Mouse (Mus musculus) kidney, embryonic 16.5 days (tissue): ENCODE measurements around the gene Nrarp. TPM values are rescaled to one million over a fixed set of nuclear protein-coding genes. Genes with fewer than 3 reads are reported as not detected.
A peak's percentile ranks its signal among the peaks of the same experiment; 100 is the strongest.

Experiments used
- ATAC-seq: fragments of 200-750 bp; cut with Nextera tagmentation; 2 replicates; pipeline ENCODE4 v1.8.0; 2017; ENCODE audit warnings: moderate TSS enrichment; ENCODE audit not compliant: low FRiP score, low TSS enrichment
- H3K27ac ChIP-seq: fragments of 300-500 bp; sonication (generic); 2 replicates; pipeline ENCODE4 v1.5.1; 2014; ENCODE audit warnings: low read length
- H3K27me3 ChIP-seq: fragments of 300-500 bp; sonication (generic); 2 replicates; pipeline ENCODE4 v1.6.1; 2014; ENCODE audit warnings: low read length, control low read depth, mixed read lengths; ENCODE audit not compliant: insufficient read depth
- H3K36me3 ChIP-seq: fragments of 300-500 bp; sonication (generic); 2 replicates; pipeline ENCODE4 v1.6.1; 2014; ENCODE audit warnings: low read length, control low read depth, mixed read lengths; ENCODE audit not compliant: insufficient read depth
- H3K4me1 ChIP-seq: fragments of 300-500 bp; sonication (generic); 2 replicates; pipeline ENCODE4 v1.6.1; 2014; ENCODE audit warnings: low read length, control low read depth, mixed read lengths; ENCODE audit not compliant: insufficient read depth
- H3K4me2 ChIP-seq: fragments of 300-500 bp; sonication (generic); replicated peaks from 2 replicates; pipeline ENCODE4 v1.6.1; 2014; ENCODE audit warnings: low read depth, low read length
- H3K4me3 ChIP-seq: fragments of 300-500 bp; sonication (generic); 2 replicates; pipeline ENCODE4 v1.5.1; 2014; ENCODE audit warnings: mild to moderate bottlenecking, low read length
- H3K9ac ChIP-seq: fragments of 300-500 bp; sonication (generic); replicated peaks from 2 replicates; pipeline ENCODE4 v1.6.1; 2014; ENCODE audit warnings: low read length
- H3K9me3 ChIP-seq: fragments of 300-500 bp; sonication (generic); 2 replicates; pipeline ENCODE4 v1.6.1; 2016; ENCODE audit warnings: low read length, control low read depth
- WGBS: fragments of 180-500 bp; shearing (Covaris S2); extraction: QIAGEN DNeasy Blood & Tissue Kit; methylation state at CpG from one replicate; pipeline ENCODE4 v1.1.7; 2014; 5-methylcytosine and 5-hydroxymethylcytosine counted together
- polyA plus RNA-seq: library from polyadenylated mRNA; unstranded; fragments of >200 nt; fragmentation: Nextera tagmentation; extraction: Ambion mirVana; gene quantifications from 2 replicates; pipeline ENCODE4 v1.2.1, GENCODE M21; 2015

The Nrarp gene
- polyA plus RNA-seq, 1 experiment from 2014 or later, result 18.4 TPM

DNA sequence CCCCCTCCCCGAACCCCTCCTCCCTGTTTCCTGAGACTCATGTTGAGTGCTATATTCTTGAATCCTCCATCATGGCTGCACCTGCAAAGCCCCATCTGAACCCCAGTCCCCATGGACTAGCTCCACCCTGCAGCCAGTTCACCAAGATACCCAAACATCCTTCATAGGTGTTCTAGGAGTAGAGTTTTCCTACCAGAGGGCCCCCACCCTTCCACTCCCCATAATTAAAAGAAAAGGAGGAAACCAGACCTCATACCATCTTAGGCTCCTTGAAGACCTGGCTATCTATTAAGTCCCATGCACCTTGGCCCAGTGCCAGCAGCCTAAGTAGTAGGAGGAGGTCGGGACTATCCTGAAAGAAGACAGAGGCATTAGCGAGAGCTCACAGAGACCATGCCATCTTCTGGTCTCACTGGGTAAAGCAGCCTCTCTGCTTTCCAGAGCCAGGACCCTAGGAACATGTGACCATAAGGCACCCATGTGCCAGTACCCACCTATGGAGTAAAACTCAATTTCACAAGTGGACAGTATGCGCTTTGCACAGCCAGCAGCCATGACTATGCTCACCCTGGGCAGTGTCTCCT lies 23.2 kb downstream of the Nrarp start:
- no peaks in the 10 kb centered on the region for H3K27me3 ChIP-seq
- H3K9ac ChIP-seq, result no peak overlapping the region
- no peaks in the 10 kb centered on the region for H3K9me3 ChIP-seq
- 0 out of 2 replicates have a peak, but pooled peaks cover 5% of the 10 kb centered on the region for H3K4me1 ChIP-seq
- H3K4me3 ChIP-seq, result no peak overlapping the region
- peaks cover 76% of the 10 kb centered on the region for H3K36me3 ChIP-seq
- H3K4me2 ChIP-seq, result no peak overlapping the region
- ATAC-seq, result no peak
- WGBS, result 61% methylated on average over 4 of the region's 4 CpGs
- no peak overlapping the region for H3K27ac ChIP-seq

DNA sequence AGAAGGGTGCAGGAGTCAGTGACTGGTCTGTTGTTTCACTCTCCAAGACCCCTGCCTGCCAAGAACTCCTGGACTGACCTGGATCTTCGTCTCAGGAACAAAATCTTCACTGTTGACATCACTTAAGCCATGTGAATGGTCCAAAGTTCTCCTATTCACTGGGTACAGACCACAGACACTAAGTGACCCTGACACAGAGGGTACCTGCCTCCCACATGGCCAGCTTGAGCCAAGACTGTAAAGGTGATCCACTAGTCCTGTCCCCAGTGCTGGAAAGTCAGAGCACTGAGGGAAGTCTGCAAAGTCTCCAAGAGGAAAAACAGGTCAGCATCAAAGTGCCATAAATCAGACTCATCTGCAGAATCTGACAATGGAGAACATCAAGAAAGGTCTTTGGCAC lies 27.0 kb downstream of the Nrarp start:
- no peak for ATAC-seq
- WGBS, result 73% methylated on average over 1 of the region's 1 CpGs
- no peaks in the 10 kb centered on the region for H3K27me3 ChIP-seq
- H3K4me2 ChIP-seq, result no peak overlapping the region
- no peak overlapping the region for H3K27ac ChIP-seq
- no peak overlapping the region for H3K9ac ChIP-seq
- H3K4me1 ChIP-seq, result peaks cover 23% of the 10 kb centered on the region
- no peaks in the 10 kb centered on the region for H3K9me3 ChIP-seq
- H3K4me3 ChIP-seq, result no peak overlapping the region
- H3K36me3 ChIP-seq, result peaks cover 50% of the 10 kb centered on the region

- Histone ChIP-seq H3K4me3 (peak overlapping the region; percentile 90), H3K36me3 (peaks cover 20% of the 10 kb centered on the region; the same call in 1 of the 2 replicates), H3K4me2 (peak overlapping the region; percentile 92), H3K9me3 (no peaks in the 10 kb centered on the region), H3K27me3 (no peaks in the 10 kb centered on the region), H3K4me1 (peaks cover 23% of the 10 kb centered on the region), H3K27ac (peak overlapping the region; percentile 90), H3K9ac (peak overlapping the region; percentile 96)
- 0% methylated on average over 24 of the region's 24 CpGs for WGBS
- ATAC-seq, result peak; percentile 32
Observed at GRCm38 (mm10) chr2:25210686-25211085, 30.1 kb downstream of the Nrarp start.

DNA sequence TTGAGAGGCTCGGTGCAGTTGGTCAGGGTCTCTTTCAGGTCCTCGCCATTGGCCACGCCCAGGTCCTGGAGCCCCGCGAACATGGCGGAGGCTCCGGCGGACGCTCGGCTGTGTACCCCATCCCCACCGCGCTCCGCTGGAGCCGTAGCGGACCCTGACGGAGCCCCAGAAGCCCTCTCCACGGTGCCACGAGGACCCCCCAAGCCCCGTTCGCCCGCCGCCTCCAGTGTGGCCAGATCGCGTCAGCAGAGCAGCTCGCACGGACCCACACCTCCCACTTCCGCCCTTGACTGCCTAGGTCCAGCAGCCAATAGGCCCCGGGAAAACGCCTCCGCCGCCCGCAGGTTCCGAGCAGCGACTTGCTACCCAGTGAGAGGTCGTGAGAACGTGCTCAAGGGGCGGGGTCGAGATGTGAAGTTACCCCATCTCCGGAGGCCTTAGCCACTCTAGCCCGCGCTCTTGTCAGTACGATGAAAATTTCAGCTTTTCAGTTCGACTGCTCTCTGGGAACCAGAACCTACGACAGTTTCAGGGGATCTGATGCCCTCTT lies 30.6 kb downstream of the Nrarp start, which contains the start of gene Nelfb:
TSS of gene Nelfb (minus strand) at position 369 of the 550 bp plus-strand sequence.
- H3K9ac ChIP-seq, result peak within 1 kb of the TSS; percentile 96
- 0% methylated on average over 44 of the region's 44 CpGs for WGBS
- no peaks in the 10 kb centered on the region for H3K9me3 ChIP-seq
- peak; percentile 94 for ATAC-seq
- H3K36me3 ChIP-seq, result peaks cover 15% of the 10 kb centered on the region; the same call in 1 of the 2 replicates
- H3K4me3 ChIP-seq, result peak within 1 kb of the TSS; percentile 90
- peaks cover 23% of the 10 kb centered on the region for H3K4me1 ChIP-seq
- H3K27ac ChIP-seq, result peak within 1 kb of the TSS; percentile 90
- H3K4me2 ChIP-seq, result peak within 1 kb of the TSS; percentile 92
- H3K27me3 ChIP-seq, result no peaks in the 10 kb centered on the region

DNA sequence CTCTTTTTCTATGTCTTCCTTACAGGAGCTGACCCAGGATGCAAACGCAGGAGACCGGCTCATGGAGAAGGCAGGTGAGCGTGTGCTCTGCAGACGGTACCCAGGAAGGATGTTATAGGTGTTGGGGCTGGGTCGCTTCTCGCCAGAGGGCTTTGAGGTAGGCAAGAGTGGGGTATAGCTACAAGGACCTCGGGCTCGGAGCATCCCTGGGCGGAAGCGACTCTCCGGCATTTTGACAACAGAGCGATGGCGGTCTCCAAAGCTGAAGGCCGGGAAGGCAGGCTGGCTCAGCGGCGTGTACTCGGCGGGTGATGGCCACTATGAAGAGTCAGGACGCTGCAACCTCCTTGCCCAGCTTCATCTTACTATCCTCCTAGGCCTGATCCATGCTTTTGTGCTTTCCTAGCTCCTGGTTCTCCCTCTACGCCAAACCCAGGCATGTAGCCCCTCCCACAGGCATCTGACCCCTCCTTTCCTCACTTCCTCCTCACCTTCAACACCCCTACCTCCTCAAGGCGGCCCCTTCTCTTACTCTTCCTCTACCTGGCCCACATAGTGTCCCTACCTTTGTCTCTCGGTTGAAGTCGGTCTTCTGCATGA lies 32.8 kb downstream of the Nrarp start:
- Histone ChIP-seq H3K9ac (no peak overlapping the region), H3K4me3 (no peak overlapping the region), H3K27ac (no peak overlapping the region), H3K36me3 (peaks cover 6% of the 10 kb centered on the region; the same call in 1 of the 2 replicates), H3K4me1 (peaks cover 23% of the 10 kb centered on the region), H3K4me2 (no peak overlapping the region), H3K9me3 (no peaks in the 10 kb centered on the region), H3K27me3 (no peaks in the 10 kb centered on the region)
- 72% methylated on average over 23 of the region's 23 CpGs for WGBS
- ATAC-seq, result no peak

DNA sequence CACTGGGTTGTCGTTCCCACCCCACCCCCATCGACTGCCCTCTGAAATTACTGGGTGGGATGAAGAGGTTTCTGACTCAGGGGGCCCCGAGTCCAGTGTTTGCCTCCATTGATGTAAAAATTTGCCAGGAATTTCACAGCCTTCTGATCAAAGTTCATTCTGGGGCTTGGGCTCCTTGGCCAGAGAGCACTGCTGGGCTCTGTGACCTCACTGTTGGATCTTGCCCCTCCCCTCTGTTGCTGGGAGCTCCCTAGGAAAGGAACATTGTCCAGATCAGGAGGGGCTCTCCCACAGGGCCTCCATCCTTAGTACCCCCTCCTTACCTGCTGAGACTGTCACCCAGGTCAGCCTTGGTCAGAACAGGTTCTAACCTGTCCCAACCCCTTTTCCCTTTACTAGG lies 33.9 kb downstream of the Nrarp start, which contains the start of gene Stpg3:
TSS of gene Stpg3 (minus strand) at position 194 of the 400 bp plus-strand sequence.
- Histone ChIP-seq H3K9me3 (no peaks in the 10 kb centered on the region), H3K4me3 (no peak within 1 kb of the TSS), H3K27ac (peak within 1 kb of the TSS; percentile 13; the same call in 1 of the 2 replicates), H3K27me3 (no peaks in the 10 kb centered on the region), H3K4me2 (no peak within 1 kb of the TSS), H3K36me3 (no peaks in the 10 kb centered on the region), H3K9ac (no peak within 1 kb of the TSS; the same call in 1 of the 2 replicates), H3K4me1 (peaks cover 16% of the 10 kb centered on the region)
- 50% methylated on average over 3 of the region's 3 CpGs for WGBS
- peak; percentile 55; the same call in 1 of the 2 replicates for ATAC-seq

DNA sequence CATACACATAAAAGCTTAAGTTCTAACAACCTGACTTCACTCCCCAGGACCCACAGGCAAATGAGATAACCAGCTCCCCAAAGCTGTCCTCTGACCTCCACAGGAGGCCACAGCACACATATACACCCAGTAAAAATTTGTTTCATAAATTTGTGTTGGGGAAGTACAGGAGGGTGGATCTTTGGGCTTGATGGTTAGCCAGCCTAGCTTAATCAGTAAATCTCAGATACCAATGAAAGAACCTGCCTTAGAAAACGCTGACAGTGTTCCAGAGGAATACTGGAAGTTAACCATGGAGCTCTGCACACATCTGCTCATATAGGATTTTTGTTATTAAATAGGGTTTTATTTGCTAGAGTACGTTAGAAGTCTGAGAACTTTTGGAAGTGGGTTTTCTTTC lies 37.1 kb downstream of the Nrarp start:
- H3K9me3 ChIP-seq, result no peaks in the 10 kb centered on the region
- no peak overlapping the region for H3K4me2 ChIP-seq
- peaks cover 11% of the 10 kb centered on the region for H3K36me3 ChIP-seq
- 0 out of 2 replicates have a peak, but pooled peaks cover 2% of the 10 kb centered on the region for H3K4me1 ChIP-seq
- 58% methylated on average over 2 of the region's 2 CpGs for WGBS
- H3K27me3 ChIP-seq, result no peaks in the 10 kb centered on the region
- H3K27ac ChIP-seq, result no peak overlapping the region
- no peak overlapping the region for H3K4me3 ChIP-seq
- no peak for ATAC-seq
- no peak overlapping the region for H3K9ac ChIP-seq

DNA sequence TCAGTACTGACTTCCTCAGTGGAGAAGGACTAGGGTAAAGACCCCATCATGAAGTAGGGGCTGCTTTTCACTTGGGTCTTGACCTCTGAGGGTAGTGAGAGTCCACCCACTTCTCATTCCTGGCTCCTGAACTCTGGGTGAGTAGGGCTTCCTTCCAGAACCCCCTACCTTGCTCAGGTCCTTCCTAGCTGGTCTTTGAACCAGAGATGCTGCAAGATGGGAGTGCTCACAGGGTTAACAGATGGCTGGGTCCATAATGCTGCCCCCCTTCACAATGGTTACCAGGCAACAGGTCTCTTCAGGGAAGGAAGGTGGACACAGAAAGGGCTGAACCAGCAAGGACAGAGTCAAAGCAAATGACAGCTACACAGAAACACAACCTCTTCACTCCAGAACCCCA lies 37.9 kb downstream of the Nrarp start, which contains the start of gene Fam166a:
TSS of gene Fam166a (plus strand) at position 301 of the 400 bp plus-strand sequence.
- Histone ChIP-seq H3K4me2 (no peak within 1 kb of the TSS), H3K9ac (no peak within 1 kb of the TSS), H3K27me3 (no peaks in the 10 kb centered on the region), H3K4me1 (peaks cover 6% of the 10 kb centered on the region), H3K36me3 (peaks cover 14% of the 10 kb centered on the region), H3K27ac (no peak within 1 kb of the TSS), H3K9me3 (no peaks in the 10 kb centered on the region), H3K4me3 (no peak within 1 kb of the TSS)
- ATAC-seq, result no peak

DNA sequence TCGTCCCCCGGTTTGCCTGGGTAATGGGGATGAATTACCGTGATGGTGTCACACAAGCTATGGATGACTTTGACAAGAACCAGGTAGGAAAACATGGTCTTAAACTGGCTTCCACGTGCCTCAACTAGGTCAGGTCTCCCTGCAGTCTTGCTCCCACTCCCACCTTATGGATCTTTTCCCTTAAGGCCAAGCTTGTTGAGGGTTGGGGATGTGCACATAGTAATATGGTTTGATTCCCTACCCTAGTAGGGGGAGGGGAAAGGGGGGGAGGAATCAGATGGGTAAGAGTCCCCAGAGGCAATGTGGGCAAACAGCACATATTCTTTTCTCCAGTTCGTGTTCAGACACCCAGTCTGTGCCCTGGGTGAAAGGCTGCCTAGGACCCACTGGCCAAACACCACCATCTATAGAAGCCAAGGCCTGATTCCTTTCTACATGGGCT lies 40.8 kb downstream of the Nrarp start:
- WGBS, result 72% methylated on average over 5 of the region's 5 CpGs
- no peak for ATAC-seq
- Histone ChIP-seq H3K9me3 (no peaks in the 10 kb centered on the region), H3K27ac (no peak overlapping the region), H3K27me3 (no peaks in the 10 kb centered on the region), H3K4me2 (no peak overlapping the region), H3K4me1 (peaks cover 16% of the 10 kb centered on the region), H3K9ac (no peak overlapping the region), H3K4me3 (no peak overlapping the region), H3K36me3 (peaks cover 14% of the 10 kb centered on the region)
